Mouse (Mus musculus) heart, adult 2 months (tissue): ENCODE results near the gene Cacna1d.

ENCODE experiments used
- CTCF ChIP-seq: fragments of 200-600 bp; IDR thresholded peaks from 2 replicates; pipeline ENCODE4 v1.8.1; 2022; ENCODE audit warnings: antibody characterized with exemption, mild to moderate bottlenecking, moderate library complexity
- POLR2A ChIP-seq: fragments of 200-500 bp; IDR thresholded peaks from 2 replicates; pipeline ENCODE4 v1.6.1; 2011; ENCODE audit warnings: mild to moderate bottlenecking, low read depth, low read length, control low read depth; ENCODE audit not compliant: insufficient read depth

DNA sequence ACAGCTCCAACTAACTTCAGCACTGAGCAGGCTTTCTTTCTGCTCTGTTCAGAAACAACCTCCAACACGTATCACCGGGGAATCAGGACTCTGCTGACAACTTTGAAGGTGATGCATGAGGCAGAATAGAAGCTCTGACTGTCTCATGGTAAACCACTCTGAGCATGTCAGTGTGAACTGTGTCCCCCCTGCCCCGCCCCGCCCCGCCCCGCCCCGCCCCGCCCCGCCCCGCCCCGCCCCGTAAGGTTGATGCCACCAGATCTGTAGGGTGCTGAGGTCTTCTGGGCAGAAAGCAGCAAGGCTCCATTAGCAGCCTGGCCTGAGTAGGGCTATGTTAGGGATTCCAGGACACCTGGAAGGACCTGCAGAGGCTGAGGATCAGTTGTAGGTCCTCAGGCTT is 424.5 kb downstream of the Cacna1d start:
- TF ChIP-seq CTCF (no peak), POLR2A (no peak)
